Mouse (Mus musculus) ovary, postnatal 36 days (tissue): ENCODE results near the gene Gm29666.

Source experiments
- DNase-seq: peaks from one replicate; pipeline ENCODE4 v3.0.0; 2022; ENCODE audit warnings: low spot score, mixed read lengths

The Gm29666 gene

GRCm38 (mm10) chr15:84919938-84920337, at the start of gene Gm29666:
Gene Gm29666 (minus strand): TSS chr15:84920038.
- DNase-seq: no peak

- no peak for DNase-seq
Measured at GRCm38 (mm10) chr15:84968534-84968933, 48.7 kb upstream of the Gm29666 start.

- DNase-seq: peak; percentile 70
Measured at GRCm38 (mm10) chr15:84965575-84966360, 45.9 kb upstream of the Gm29666 start.

GRCm38 (mm10) chr15:84964771-84965170, 44.9 kb upstream of the Gm29666 start:
- DNase-seq: no peak

- no peak for DNase-seq
Measured at GRCm38 (mm10) chr15:84962518-84962917, 42.7 kb upstream of the Gm29666 start.

GRCm38 (mm10) chr15:84960692-84961091, 40.9 kb upstream of the Gm29666 start:
- peak; percentile 43 for DNase-seq

GRCm38 (mm10) chr15:84959891-84960290, 40.1 kb upstream of the Gm29666 start:
- DNase-seq: no peak

- peak; percentile 55 for DNase-seq
Measured at GRCm38 (mm10) chr15:84958331-84958730, 38.5 kb upstream of the Gm29666 start.

- peak; percentile 25 for DNase-seq
Measured at GRCm38 (mm10) chr15:84957851-84958250, 38.0 kb upstream of the Gm29666 start.

- DNase-seq: no peak
Measured at GRCm38 (mm10) chr15:84953259-84953658, 33.4 kb upstream of the Gm29666 start.

- DNase-seq: no peak
Measured at GRCm38 (mm10) chr15:84950053-84950452, 30.2 kb upstream of the Gm29666 start.

- no peak for DNase-seq
Measured at GRCm38 (mm10) chr15:84948990-84949389, 29.2 kb upstream of the Gm29666 start.

GRCm38 (mm10) chr15:84944319-84944718, 24.5 kb upstream of the Gm29666 start:
- no peak for DNase-seq

- DNase-seq: no peak
Measured at GRCm38 (mm10) chr15:84942647-84943285, 22.9 kb upstream of the Gm29666 start.

- no peak for DNase-seq
Measured at GRCm38 (mm10) chr15:84940102-84940501, 20.3 kb upstream of the Gm29666 start.

- no peak for DNase-seq
Measured at GRCm38 (mm10) chr15:84934901-84935300, 15.1 kb upstream of the Gm29666 start.

GRCm38 (mm10) chr15:84932351-84932750, 12.5 kb upstream of the Gm29666 start:
- no peak for DNase-seq

GRCm38 (mm10) chr15:84925495-84926018, 5.7 kb upstream of the Gm29666 start:
- DNase-seq: no peak

GRCm38 (mm10) chr15:84924781-84925315, 5.0 kb upstream of the Gm29666 start:
- DNase-seq: no peak

- DNase-seq: no peak
Measured at GRCm38 (mm10) chr15:84923508-84924181, 3.8 kb upstream of the Gm29666 start.

- DNase-seq: peak; percentile 100
Measured at GRCm38 (mm10) chr15:84922884-84923507, 3.2 kb upstream of the Gm29666 start, which contains the start of gene Nup50. Gene Nup50 (plus strand): TSS chr15:84923411.

- DNase-seq: no peak
Measured at GRCm38 (mm10) chr15:84913201-84913600, 6.6 kb downstream of the Gm29666 start.
